Mouse (Mus musculus): Measurements from ENCODE around the gene Ccdc81.

The Ccdc81 gene

GRCm38 (mm10) chr7:89903442-89904343 is at the start of gene Ccdc81:
Ccdc81 (minus strand) TSS chr7:89903629.
- DNase-seq (ENCODE audit: low read depth, low spot score) = peak; percentile 67

GRCm38 (mm10) chr7:89949403-89949802 is 46.0 kb upstream of the Ccdc81 start:
- DNase-seq (ENCODE audit: low read depth, low spot score) = peak; percentile 58

GRCm38 (mm10) chr7:89948026-89948425 is 44.6 kb upstream of the Ccdc81 start:
- DNase-seq (ENCODE audit: low read depth, low spot score) = no peak

DNA sequence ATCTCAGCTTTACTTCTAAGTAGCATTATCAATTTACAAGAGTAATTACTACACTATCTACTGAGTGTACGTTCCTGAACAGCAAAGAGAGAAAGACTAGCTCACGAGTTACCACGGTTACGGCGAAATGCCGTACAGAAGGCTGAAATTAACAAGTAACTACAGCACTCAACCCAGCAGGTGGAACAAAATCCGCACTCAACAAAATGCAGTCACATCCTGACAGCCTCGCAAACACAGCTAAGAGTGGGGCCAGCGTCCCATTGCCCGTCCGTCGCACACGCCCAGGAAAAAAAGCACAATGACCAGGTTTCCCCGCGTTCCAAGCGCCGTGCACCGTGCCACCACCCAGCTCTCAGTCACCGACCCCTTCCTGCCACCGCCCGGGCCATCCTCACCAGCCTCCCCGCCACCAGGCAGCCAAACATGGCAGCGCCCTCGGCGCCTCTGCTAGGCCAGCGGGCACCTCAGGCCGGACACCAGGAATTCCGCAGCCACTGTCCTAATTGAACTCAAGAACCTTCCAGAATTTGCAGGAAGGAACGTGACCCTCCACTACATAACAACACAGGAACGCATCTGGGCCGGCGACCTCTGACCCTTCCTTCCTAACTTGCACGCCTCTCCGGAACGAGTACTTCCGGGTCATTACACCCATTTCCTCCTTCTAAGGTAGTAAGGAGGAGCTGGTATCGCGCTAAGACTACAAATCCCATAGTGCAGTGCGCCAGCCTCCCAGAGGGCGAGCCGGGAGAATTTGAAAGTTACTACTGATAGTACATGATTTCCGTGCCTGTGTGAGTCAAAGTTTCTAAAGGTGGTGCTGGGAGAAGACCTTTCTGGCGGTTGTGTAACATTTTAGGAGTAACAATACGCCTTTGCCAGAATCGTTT is 37.4 kb upstream of the Ccdc81 start, which contains the start of gene Hikeshi:
Gene Hikeshi, minus strand, starts transcription at position 634 of the 893 bp plus-strand sequence.
- peak; percentile 100 for DNase-seq (ENCODE audit: low read depth, low spot score)

DNA sequence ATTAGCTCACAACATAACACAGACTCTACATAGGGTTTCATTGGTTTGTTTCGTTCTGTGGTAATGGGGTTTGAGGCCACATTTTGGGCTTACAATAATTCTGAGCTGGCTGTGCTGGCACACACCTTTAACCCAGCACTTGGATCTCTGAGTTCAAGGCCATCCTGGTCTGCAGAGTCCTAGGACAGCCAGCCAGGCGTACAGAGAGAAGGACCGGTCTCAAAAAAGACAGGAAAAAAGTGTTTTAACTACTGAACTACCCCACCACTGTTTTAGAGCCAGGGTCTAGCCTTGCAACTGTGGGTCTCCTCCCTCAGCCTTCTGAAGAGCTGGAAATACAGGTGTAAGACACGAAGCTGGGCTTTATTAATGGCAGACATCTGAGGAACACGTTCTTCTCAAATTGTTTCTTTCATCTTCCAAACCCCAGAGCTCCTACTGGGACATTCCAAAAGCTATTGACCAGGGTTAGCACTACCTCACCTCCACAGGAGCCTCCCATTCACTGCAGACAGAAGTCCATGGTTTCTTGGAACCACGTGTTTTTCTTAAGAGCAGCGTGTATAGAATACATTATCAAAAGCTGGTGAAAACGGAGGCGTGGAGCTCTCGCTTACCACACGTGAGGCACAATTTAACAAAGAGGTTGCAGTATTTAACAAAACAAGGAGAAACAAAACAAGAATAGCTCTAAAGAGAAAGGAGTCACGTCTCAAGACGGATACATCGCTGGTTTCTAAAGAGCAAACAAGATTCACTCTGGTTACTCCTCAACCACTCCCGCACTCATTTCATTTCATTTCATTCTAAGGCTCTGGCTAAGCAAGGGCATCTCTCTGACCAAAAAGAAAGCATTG is 36.3 kb upstream of the Ccdc81 start:
- peak; percentile 60 for DNase-seq (ENCODE audit: low read depth, low spot score)

GRCm38 (mm10) chr7:89923441-89924180 is 20.2 kb upstream of the Ccdc81 start:
- DNase-seq (ENCODE audit: low read depth, low spot score) = no peak

DNA sequence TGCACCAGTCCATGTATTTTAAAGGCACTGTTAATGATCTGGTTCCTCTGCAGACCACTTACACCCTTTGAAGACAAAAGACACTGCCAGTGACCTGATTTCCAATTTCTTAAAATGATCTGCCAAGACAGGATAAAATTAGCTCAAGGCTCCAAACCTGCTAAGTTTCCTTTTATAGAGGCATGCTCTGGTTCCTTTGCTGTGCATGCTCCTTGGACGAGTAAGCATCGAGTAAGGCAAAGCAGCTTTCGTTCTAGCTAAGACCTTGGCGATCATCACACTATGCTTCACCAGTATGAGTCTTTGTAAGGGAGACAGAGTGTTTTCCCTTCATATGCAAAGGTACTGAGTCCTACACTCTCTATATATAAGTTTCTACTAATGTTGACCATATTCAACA is 14.3 kb upstream of the Ccdc81 start:
- DNase-seq (ENCODE audit: low read depth, low spot score) = no peak

DNA sequence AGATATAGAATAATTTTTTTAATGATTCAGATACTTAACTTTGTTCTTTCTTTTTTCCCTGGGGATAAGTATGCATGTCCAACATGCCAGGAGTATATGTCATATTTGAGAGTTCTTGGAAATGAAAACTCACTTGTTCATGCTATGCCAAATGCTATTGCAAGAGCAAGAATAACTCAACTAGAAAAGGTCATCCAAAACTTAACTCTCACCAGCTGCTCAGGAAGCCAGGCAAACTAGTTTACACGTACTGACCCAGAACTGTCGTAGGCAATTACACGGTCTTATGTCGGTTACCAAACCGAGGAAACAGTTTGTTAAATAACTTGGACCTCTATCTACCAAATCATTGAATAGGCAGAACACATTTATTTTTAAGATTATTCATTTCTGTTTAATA is 13.3 kb upstream of the Ccdc81 start:
- DNase-seq (ENCODE audit: low read depth, low spot score) = no peak

GRCm38 (mm10) chr7:89913432-89914158 is 10.2 kb upstream of the Ccdc81 start:
- no peak for DNase-seq (ENCODE audit: low read depth, low spot score)

GRCm38 (mm10) chr7:89912356-89912755 is 8.9 kb upstream of the Ccdc81 start:
- DNase-seq (ENCODE audit: low read depth, low spot score) = no peak

GRCm38 (mm10) chr7:89909711-89910110 is 6.3 kb upstream of the Ccdc81 start:
- no peak for DNase-seq (ENCODE audit: low read depth, low spot score)

DNA sequence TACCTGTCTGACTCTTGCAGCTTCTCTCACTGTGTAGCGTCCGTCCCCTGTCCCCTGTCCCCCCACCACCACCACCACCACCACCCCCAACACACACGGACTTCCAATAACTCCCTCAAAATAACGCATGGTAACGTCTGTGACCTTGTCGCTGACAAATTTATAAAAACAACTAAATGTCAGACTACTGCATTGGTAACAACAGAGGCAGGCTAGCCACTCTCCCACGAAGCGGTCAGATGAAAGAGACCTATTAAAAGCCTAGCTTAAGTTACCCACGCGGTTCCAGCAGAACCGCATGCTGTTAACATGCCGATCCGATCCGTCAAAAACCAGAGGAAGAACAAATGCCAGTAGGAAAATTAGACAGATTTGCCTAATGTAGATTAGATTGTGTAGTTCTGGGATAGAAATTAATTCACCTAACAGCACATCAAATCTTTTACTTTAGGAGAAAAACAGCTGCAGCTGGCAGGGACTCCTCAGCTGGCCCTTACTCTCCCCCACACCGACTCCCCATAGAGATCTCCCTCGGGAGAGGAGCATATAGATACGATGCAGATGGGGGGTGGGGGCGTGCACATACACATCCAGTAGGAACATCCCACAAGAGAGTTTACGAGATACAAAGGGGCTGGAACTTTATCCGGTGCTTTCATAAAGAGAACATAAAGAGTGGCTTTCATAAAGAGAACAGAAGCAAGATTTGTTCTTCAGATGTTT is 5.6 kb upstream of the Ccdc81 start:
- DNase-seq (ENCODE audit: low read depth, low spot score) = no peak

- DNase-seq (ENCODE audit: low read depth, low spot score) = no peak
Measured at GRCm38 (mm10) chr7:89908421-89908820, 5.0 kb upstream of the Ccdc81 start.

- DNase-seq (ENCODE audit: low read depth, low spot score) = peak; percentile 82
Measured at GRCm38 (mm10) chr7:89907950-89908349, 4.5 kb upstream of the Ccdc81 start.

DNA sequence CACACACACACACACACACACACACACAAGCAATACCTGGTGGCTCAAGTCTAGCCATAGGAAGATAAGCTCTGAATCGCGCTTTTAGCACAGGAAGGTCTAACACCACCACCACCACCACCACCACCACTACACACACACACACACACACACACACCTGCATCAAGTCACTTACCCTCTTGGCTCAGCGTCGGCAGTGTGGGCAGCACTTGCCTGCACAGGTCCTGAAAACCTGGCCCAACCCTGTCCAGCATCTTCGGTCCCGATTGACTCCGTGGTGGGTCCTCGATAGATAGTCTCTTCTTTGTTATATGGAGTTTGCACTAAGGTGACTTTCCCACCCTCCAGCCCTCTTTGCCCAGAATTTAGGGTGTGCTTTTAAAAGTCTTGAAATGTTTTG is 422 bp downstream of the Ccdc81 start:
- no peak for DNase-seq (ENCODE audit: low read depth, low spot score)

DNA sequence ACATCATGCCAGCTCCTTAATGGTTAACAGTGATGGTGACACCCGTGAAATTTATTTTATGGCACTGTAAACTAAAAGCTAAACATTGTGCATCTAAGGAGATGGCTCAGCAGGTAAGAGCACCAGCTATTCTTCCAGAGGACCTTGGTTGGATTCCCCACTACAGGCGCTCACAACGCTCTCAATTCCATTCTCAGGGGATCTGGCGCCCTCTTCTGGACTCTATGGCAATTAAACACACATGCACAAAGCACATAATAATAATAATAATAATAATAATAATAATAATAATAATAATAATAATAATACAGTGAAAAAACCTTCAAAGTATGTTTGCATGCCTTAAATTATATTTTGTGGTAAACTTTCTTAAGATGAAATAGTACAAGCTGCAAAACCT is 11.6 kb downstream of the Ccdc81 start:
- DNase-seq (ENCODE audit: low read depth, low spot score) = peak; percentile 71

DNA sequence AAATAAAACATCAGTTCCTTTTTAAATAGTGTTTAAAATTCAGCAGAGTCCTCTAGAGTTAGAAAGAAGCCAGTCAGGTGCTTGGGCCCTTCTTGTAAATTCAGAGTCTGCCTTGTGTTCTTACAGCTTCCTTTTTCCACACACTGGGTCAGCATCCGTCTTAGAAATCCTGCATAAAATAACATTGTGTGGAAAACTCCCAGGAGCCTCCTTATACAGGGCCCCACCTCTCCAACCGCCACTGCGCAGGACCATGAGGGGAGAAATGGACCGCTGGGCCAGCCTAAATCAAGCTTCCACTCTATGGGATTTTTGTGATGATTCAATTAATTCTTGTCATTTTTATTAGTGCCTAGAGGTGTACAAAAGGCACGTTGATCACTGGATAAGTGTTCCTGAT is 12.0 kb downstream of the Ccdc81 start:
- DNase-seq (ENCODE audit: low read depth, low spot score) = no peak

- no peak for DNase-seq (ENCODE audit: low read depth, low spot score)
Measured at GRCm38 (mm10) chr7:89884551-89884950, 18.9 kb downstream of the Ccdc81 start.

DNA sequence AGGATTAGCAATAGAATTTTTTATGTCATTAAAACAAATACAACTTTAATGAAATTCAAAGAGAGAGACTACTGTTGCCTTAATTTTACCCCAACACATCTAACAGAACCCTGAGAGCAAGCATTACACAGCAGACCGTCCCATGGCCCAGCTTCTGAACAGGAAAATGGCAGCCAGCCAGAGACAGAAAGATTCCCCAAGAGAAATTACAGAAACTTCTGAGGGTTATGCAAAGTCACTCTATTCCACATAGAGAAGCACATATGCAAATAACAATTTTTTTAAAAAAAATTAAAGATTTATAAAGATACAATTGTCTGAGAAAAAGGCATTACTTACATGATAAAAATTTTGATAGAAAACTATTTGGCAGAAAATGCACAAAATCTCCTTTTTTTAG is 23.7 kb downstream of the Ccdc81 start:
- DNase-seq (ENCODE audit: low read depth, low spot score) = no peak

Data from R1 (cell line).